Mouse (Mus musculus) G1E (cell line): Measurements from ENCODE around the gene Flt1.

Experiments used
- CTCF ChIP-seq: IDR thresholded peaks from 2 replicates; pipeline ENCODE4 v1.5.1; 2012; ENCODE audit warnings: low read depth, low read length, inconsistent platforms, mixed read lengths
- GATA1 ChIP-seq: IDR thresholded peaks from 2 replicates; pipeline ENCODE4 v1.6.1; 2012; ENCODE audit warnings: borderline replicate concordance, low read length, inconsistent platforms, mixed read lengths
- GATA2 ChIP-seq: IDR thresholded peaks from 2 replicates; pipeline ENCODE4 v1.6.1; 2012; ENCODE audit warnings: low read depth, low read length, inconsistent platforms, borderline replicate concordance
- POLR2AphosphoS5 ChIP-seq: IDR thresholded peaks from 2 replicates; pipeline ENCODE4 v1.6.1; 2012; ENCODE audit warnings: low read depth, low read length, inconsistent platforms; ENCODE audit not compliant: insufficient replicate concordance

DNA sequence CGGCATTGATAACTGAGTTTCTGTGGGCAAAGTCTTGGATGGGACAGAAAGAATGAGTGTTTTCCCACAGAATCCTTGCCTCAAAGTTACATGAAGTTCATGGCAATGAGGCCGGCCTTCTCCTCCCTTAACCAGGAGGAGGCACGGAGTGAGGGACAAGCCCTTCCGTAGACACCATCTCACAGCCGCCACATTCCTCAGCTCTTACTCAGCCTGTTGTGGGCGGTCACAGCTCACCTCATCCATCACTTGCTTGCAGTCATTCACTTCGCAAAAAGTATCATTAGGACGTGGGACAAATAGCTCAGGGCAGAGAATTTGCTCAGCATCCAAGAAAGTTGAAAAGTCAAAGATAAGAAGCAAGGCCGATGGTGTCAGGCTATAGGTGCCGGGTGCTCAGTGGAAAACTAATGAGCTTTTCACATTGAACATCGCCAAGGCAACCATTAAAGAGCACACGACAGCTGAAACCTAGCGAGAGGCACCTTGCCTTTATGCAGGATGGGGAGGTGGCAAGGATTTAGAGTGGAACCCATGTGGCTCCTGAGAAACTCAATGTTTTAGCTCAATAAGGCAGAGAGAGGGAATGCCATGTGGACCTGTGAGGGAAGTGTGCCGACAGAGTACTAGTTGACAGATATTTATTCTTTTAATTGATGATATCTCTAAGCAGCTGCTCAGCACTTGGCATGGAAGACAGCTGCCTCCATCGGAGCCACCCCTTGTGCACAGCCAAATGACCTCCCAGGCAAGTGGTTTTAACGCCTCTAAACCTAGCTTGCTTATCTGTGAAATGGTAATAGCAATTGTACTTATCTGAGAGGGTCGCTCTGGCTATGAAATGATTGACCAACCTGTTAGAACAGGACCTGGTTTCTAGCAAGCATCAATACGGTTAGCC, 124.1 kb downstream of the Flt1 start:
- TF ChIP-seq CTCF, result no peak
- TF ChIP-seq GATA2, result no peak
- no peak for TF ChIP-seq GATA1
- TF ChIP-seq POLR2AphosphoS5, result no peak
